Mouse (Mus musculus): Measurements from ENCODE around the gene 4933411K16Rik. TPM values are rescaled to one million over a fixed set of nuclear protein-coding genes. Genes with fewer than 3 reads are reported as not detected.

4933411K16Rik gene
- total and polyA plus RNA-seq, 3 experiments: 0.10 TPM; not detected in 2

GRCm38 (mm10) chr19:42005616-42006015 lies 46.4 kb upstream of the 4933411K16Rik start:
- H3K9ac ChIP-seq (ENCODE audit: control insufficient read depth, low read depth, low read length, poor library complexity, severe bottlenecking): no peak overlapping the region
- peaks cover 2 to 13% of the 10 kb centered on the region in 2 experiments for H3K4me1 ChIP-seq (ENCODE audit: control insufficient read depth in 1 of 2, insufficient read depth in 2 of 2, low read length in 2 of 2)
- peak; percentile 60 for DNase-seq (ENCODE audit: low read depth, low spot score)
- H3K9me3 ChIP-seq (replicated peaks; ENCODE audit: insufficient read depth, low read length): no peaks in the 10 kb centered on the region
- no peaks in the 10 kb centered on the region for H3K27me3 ChIP-seq (ENCODE audit: control insufficient read depth in 1 of 2, insufficient read depth in 2 of 2, low read length in 2 of 2)
- no peaks in the 10 kb centered on the region for H3K79me2 ChIP-seq (ENCODE audit: control insufficient read depth, insufficient read depth, low read length, poor library complexity)
- H3K27ac ChIP-seq (ENCODE audit: control insufficient read depth, low read depth, low read length): no peak overlapping the region
- TF ChIP-seq USF1 (IDR thresholded peaks at IDR 0.05; ENCODE audit: low read depth, low read length) (no peak), ELF1 (IDR thresholded peaks at IDR 0.05; ENCODE audit: low read depth, low read length) (0 out of 2 replicates have a peak, but pooled peaks have one; percentile 25), USF2 (IDR thresholded peaks at IDR 0.05; ENCODE audit: borderline replicate concordance in 1 of 2, insufficient read depth in 1 of 2, low read depth in 1 of 2, low read length in 2 of 2) (no peak), TCF12 (IDR thresholded peaks at IDR 0.05; ENCODE audit: low read depth, low read length) (no peak)
- no peak overlapping the region for H3K4me3 ChIP-seq (ENCODE audit: control insufficient read depth in 1 of 2, insufficient read depth in 1 of 2, low read depth in 2 of 2, low read length in 2 of 2)
- H3K36me3 ChIP-seq (ENCODE audit: control insufficient read depth in 1 of 2, insufficient read depth in 2 of 2, low read length in 2 of 2): peaks cover 0 to 8% of the 10 kb centered on the region in 2 experiments; a peak in 2 of 4 replicates

GRCm38 (mm10) chr19:42006568-42006967 lies 45.5 kb upstream of the 4933411K16Rik start:
- peaks cover 0 to 8% of the 10 kb centered on the region in 2 experiments; a peak in 2 of 4 replicates for H3K36me3 ChIP-seq (ENCODE audit: control insufficient read depth in 1 of 2, insufficient read depth in 2 of 2, low read length in 2 of 2)
- H3K4me1 ChIP-seq (ENCODE audit: control insufficient read depth in 1 of 2, insufficient read depth in 2 of 2, low read length in 2 of 2): peaks cover 2 to 13% of the 10 kb centered on the region in 2 experiments
- H3K27me3 ChIP-seq (ENCODE audit: control insufficient read depth in 1 of 2, insufficient read depth in 2 of 2, low read length in 2 of 2): no peaks in the 10 kb centered on the region
- TF ChIP-seq MXI1 (IDR thresholded peaks at IDR 0.05; ENCODE audit: low read depth, low read length) (no peak), MAX (IDR thresholded peaks at IDR 0.05; ENCODE audit: low read length) (no peak), CHD1 (IDR thresholded peaks at IDR 0.05; ENCODE audit: low read depth, low read length) (no peak), MAZ (IDR thresholded peaks at IDR 0.05; ENCODE audit: low read depth, low read length) (no peak), TAL1 (IDR thresholded peaks at IDR 0.05; ENCODE audit: low read length) (no peak), MYC (IDR thresholded peaks at IDR 0.05; ENCODE audit: low read depth, low read length) (no peak), CHD2 (IDR thresholded peaks at IDR 0.05; ENCODE audit: low read length) (no peak), KAT2A (conservative IDR thresholded peaks at IDR 0.05; ENCODE audit: low read depth, low read length) (no peak), EP300 (IDR thresholded peaks at IDR 0.05; ENCODE audit: low read depth in 1 of 2, low read length in 2 of 2) (no peak), POLR2AphosphoS5 (IDR thresholded peaks at IDR 0.05; ENCODE audit: borderline replicate concordance, low read depth, low read length) (no peak), RAD21 (IDR thresholded peaks at IDR 0.05; ENCODE audit: low read depth, low read length) (no peak), HCFC1 (IDR thresholded peaks at IDR 0.05; ENCODE audit: low read depth, low read length) (no peak), MAFK (IDR thresholded peaks at IDR 0.05; ENCODE audit: borderline replicate concordance, low read depth, low read length) (no peak), NRF1 (IDR thresholded peaks at IDR 0.05; ENCODE audit: insufficient read depth, low read depth, low read length, poor library complexity, severe bottlenecking) (no peak)
- H3K79me2 ChIP-seq (ENCODE audit: control insufficient read depth, insufficient read depth, low read length, poor library complexity): no peaks in the 10 kb centered on the region
- no peak overlapping the region for H3K27ac ChIP-seq (ENCODE audit: control insufficient read depth, low read depth, low read length)
- no peak overlapping the region for H3K4me3 ChIP-seq (ENCODE audit: control insufficient read depth in 1 of 2, insufficient read depth in 1 of 2, low read depth in 2 of 2, low read length in 2 of 2)
- no peak overlapping the region for H3K9ac ChIP-seq (ENCODE audit: control insufficient read depth, low read depth, low read length, poor library complexity, severe bottlenecking)
- DNase-seq (ENCODE audit: low read depth, low spot score): no peak
- H3K9me3 ChIP-seq (replicated peaks; ENCODE audit: insufficient read depth, low read length): no peaks in the 10 kb centered on the region

All from MEL (cell line).